Mouse (Mus musculus) testis, adult 2 months (tissue): Measurements from ENCODE around the gene Gnl3. TPM values are rescaled to one million over a fixed set of nuclear protein-coding genes. Genes with fewer than 3 reads are reported as not detected.
A peak's percentile ranks its signal among the peaks of the same experiment; 100 is the strongest.

Experiments
- H3K27ac ChIP-seq: fragments of 200-500 bp; 2 replicates; pipeline ENCODE4 v1.5.1; 2012; ENCODE audit warnings: low read depth, low read length; ENCODE audit not compliant: control insufficient read depth, insufficient read depth
- H3K27me3 ChIP-seq: fragments of 200-500 bp; 2 replicates; pipeline ENCODE4 v1.6.1; 2012; ENCODE audit warnings: mild to moderate bottlenecking, low read length, moderate library complexity; ENCODE audit not compliant: control insufficient read depth, insufficient read depth
- H3K36me3 ChIP-seq: fragments of 200-500 bp; 2 replicates; pipeline ENCODE4 v1.6.1; 2012; ENCODE audit warnings: mild to moderate bottlenecking, low read length; ENCODE audit not compliant: control insufficient read depth, insufficient read depth
- H3K4me1 ChIP-seq: fragments of 200-500 bp; 2 replicates; pipeline ENCODE4 v1.6.1; 2012; ENCODE audit warnings: low read length; ENCODE audit not compliant: control insufficient read depth, insufficient read depth
- H3K4me3 ChIP-seq: fragments of 200-500 bp; 2 replicates; pipeline ENCODE4 v1.5.1; 2012; ENCODE audit warnings: low read depth, mild to moderate bottlenecking, low read length, moderate library complexity, mixed read lengths; ENCODE audit not compliant: control insufficient read depth
- CTCF ChIP-seq: fragments of 200-500 bp; IDR thresholded peaks from 2 replicates; pipeline ENCODE4 v1.5.1; 2012; ENCODE audit warnings: low read depth, mild to moderate bottlenecking, inconsistent platforms, low read length, moderate library complexity; ENCODE audit not compliant: control insufficient read depth, insufficient read depth, insufficient replicate concordance
- POLR2A ChIP-seq: fragments of 200-500 bp; IDR thresholded peaks from 2 replicates; pipeline ENCODE4 v1.6.1; 2012; ENCODE audit warnings: low read depth, mild to moderate bottlenecking, inconsistent platforms, low read length, moderate library complexity; ENCODE audit not compliant: control insufficient read depth
- polyA plus RNA-seq: library from polyadenylated mRNA; depleted of rRNA; stranded (reverse); fragments of >200 nt; gene quantifications from 2 replicates; pipeline ENCODE4 v1.2.3, GENCODE M21; 2012; rRNA removed

Gnl3 gene
- 16.2 and 18.1 TPM in 2 replicates for polyA plus RNA-seq

- peak within 1 kb of the TSS; percentile 96 for H3K4me3 ChIP-seq
- no peaks in the 10 kb centered on the region for H3K27me3 ChIP-seq
- TF ChIP-seq CTCF, result no peak
- TF ChIP-seq POLR2A, result peak; percentile 83
- no peaks in the 10 kb centered on the region; the same call in 1 of the 2 replicates for H3K36me3 ChIP-seq
- H3K27ac ChIP-seq, result peak within 1 kb of the TSS; percentile 93
- H3K4me1 ChIP-seq, result peaks cover 6% of the 10 kb centered on the region; the same call in 1 of the 2 replicates
These were observed at the start of gene Gnl3, which contains the start of gene Pbrm1 for GRCm38 (mm10) chr14:31018860-31019291. Gene Gnl3 (minus strand): TSS chr14:31019152. Gene Pbrm1 (plus strand): TSS chr14:31019138.

- H3K27me3 ChIP-seq, result no peaks in the 10 kb centered on the region
- H3K36me3 ChIP-seq, result no peaks in the 10 kb centered on the region
- no peak overlapping the region for H3K4me3 ChIP-seq
- H3K27ac ChIP-seq, result no peak overlapping the region
- TF ChIP-seq CTCF, result no peak
- TF ChIP-seq POLR2A, result no peak
- H3K4me1 ChIP-seq, result no peaks in the 10 kb centered on the region
These were observed 43.3 kb upstream of the Gnl3 start for GRCm38 (mm10) chr14:31062277-31062676.

GRCm38 (mm10) chr14:31045817-31046216 is 26.9 kb upstream of the Gnl3 start:
- peaks cover 5% of the 10 kb centered on the region for H3K36me3 ChIP-seq
- no peaks in the 10 kb centered on the region for H3K27me3 ChIP-seq
- H3K27ac ChIP-seq, result no peak overlapping the region
- no peaks in the 10 kb centered on the region for H3K4me1 ChIP-seq
- no peak overlapping the region for H3K4me3 ChIP-seq
- TF ChIP-seq CTCF, result no peak
- TF ChIP-seq POLR2A, result no peak

- no peak overlapping the region for H3K27ac ChIP-seq
- H3K36me3 ChIP-seq, result peaks cover 4% of the 10 kb centered on the region
- no peaks in the 10 kb centered on the region for H3K27me3 ChIP-seq
- H3K4me3 ChIP-seq, result no peak overlapping the region
- no peak for TF ChIP-seq CTCF
- TF ChIP-seq POLR2A, result no peak
- no peaks in the 10 kb centered on the region for H3K4me1 ChIP-seq
These were observed 26.3 kb upstream of the Gnl3 start for GRCm38 (mm10) chr14:31045296-31045695.

- Histone ChIP-seq H3K4me3 (no peak overlapping the region), H3K27ac (no peak overlapping the region), H3K4me1 (no peaks in the 10 kb centered on the region), H3K27me3 (no peaks in the 10 kb centered on the region), H3K36me3 (peaks cover 1% of the 10 kb centered on the region; the same call in 1 of the 2 replicates)
- TF ChIP-seq POLR2A (no peak), CTCF (no peak)
These were observed 6.8 kb upstream of the Gnl3 start for GRCm38 (mm10) chr14:31025785-31026184.

GRCm38 (mm10) chr14:31022579-31022978 is 3.6 kb upstream of the Gnl3 start:
- H3K4me3 ChIP-seq, result no peak overlapping the region
- H3K27ac ChIP-seq, result no peak overlapping the region
- TF ChIP-seq CTCF, result no peak
- TF ChIP-seq POLR2A, result no peak
- H3K27me3 ChIP-seq, result no peaks in the 10 kb centered on the region
- H3K36me3 ChIP-seq, result peaks cover 1% of the 10 kb centered on the region; the same call in 1 of the 2 replicates
- peaks cover 6% of the 10 kb centered on the region; the same call in 1 of the 2 replicates for H3K4me1 ChIP-seq

- H3K27ac ChIP-seq, result peak overlapping the region; percentile 93
- TF ChIP-seq CTCF, result no peak
- no peak for TF ChIP-seq POLR2A
- peaks cover 1% of the 10 kb centered on the region; the same call in 1 of the 2 replicates for H3K36me3 ChIP-seq
- no peaks in the 10 kb centered on the region for H3K27me3 ChIP-seq
- H3K4me3 ChIP-seq, result peak overlapping the region; percentile 96
- peaks cover 6% of the 10 kb centered on the region; the same call in 1 of the 2 replicates for H3K4me1 ChIP-seq
These were observed 616 bp upstream of the Gnl3 start for GRCm38 (mm10) chr14:31019331-31020205.
